Mouse (Mus musculus): ENCODE measurements around the gene Atp1b1. TPM values are rescaled to one million over a fixed set of nuclear protein-coding genes. Genes with fewer than 3 reads are reported as not detected.

The Atp1b1 gene
- polyA plus RNA-seq, 1 experiment from 2014 or later: 52.5 TPM

DNA sequence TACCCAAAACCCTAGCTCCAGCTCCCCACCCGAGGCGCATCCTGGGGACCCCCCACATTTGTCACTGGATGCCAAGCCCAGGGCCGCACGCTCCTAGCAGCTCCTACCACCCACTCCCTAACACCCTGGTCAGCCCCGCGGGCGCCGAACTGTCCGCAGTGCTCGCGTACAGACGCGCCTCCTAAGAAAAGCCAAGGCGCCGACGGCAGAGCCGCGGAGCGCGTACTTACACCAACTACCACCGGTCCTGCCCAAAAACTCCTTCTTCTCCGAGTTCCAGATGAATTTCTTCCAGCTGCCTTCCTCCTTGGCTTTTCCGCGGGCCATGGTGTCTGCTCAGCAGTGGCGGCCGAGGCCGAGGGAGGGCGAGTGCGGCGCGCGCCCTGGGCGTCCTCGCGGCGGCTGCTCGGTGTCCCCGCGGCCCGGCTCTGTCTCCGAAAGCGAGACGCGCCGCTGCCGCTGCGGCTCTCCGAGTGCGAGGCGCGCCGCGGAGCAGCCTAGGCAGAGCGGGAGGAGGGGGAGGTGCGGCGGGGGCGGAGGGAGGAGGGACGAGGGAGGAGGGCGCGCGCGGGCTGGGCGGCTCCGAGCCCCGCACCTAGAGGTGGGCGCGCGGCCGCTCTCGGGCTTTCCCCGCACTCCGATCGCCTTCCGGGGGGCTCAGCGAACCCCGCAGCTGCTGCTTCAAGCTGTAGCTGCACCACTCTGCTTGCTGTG, 467 bp downstream of the Atp1b1 start:
- peak overlapping the region; percentile 76 for H3K4me2 ChIP-seq (ENCODE audit: low read length)
- H3K4me3 ChIP-seq (ENCODE audit: low read depth, low read length): peak overlapping the region; percentile 66
- peaks cover 6% of the 10 kb centered on the region for H3K36me3 ChIP-seq (ENCODE audit: control insufficient read depth, insufficient read depth, low read length)
- H3K4me1 ChIP-seq (ENCODE audit: control insufficient read depth, insufficient read depth, low read length): peaks cover 26% of the 10 kb centered on the region
- under 1% methylated on average over 56 of the region's 76 CpGs for WGBS
- ATAC-seq (peak; percentile 90), DNase-seq (ENCODE audit: low spot score) (peak; percentile 88)
- H3K27ac ChIP-seq (ENCODE audit: low read depth, low read length): peak overlapping the region; percentile 92
- H3K9me3 ChIP-seq (replicated peaks; ENCODE audit: control insufficient read depth, low read length): no peaks in the 10 kb centered on the region
- H3K9ac ChIP-seq (ENCODE audit: low read length): peak overlapping the region; percentile 84
- H3K27me3 ChIP-seq (replicated peaks; ENCODE audit: control insufficient read depth, insufficient read depth, low read length): no peaks in the 10 kb centered on the region

- no peak for ATAC-seq
- Histone ChIP-seq H3K9ac (ENCODE audit: low read length) (peak overlapping the region; percentile 84), H3K27ac (ENCODE audit: low read depth, low read length) (peak overlapping the region; percentile 92; the same call in 1 of the 2 replicates), H3K9me3 (replicated peaks; ENCODE audit: control insufficient read depth, low read length) (no peaks in the 10 kb centered on the region), H3K4me3 (ENCODE audit: low read depth, low read length) (peak overlapping the region; percentile 66), H3K4me2 (ENCODE audit: low read length) (peak overlapping the region; percentile 76), H3K4me1 (ENCODE audit: control insufficient read depth, insufficient read depth, low read length) (peaks cover 25% of the 10 kb centered on the region), H3K36me3 (ENCODE audit: control insufficient read depth, insufficient read depth, low read length) (peaks cover 10% of the 10 kb centered on the region), H3K27me3 (replicated peaks; ENCODE audit: control insufficient read depth, insufficient read depth, low read length) (no peaks in the 10 kb centered on the region)
- peak; percentile 26 for DNase-seq (ENCODE audit: low spot score)
- 9% methylated on average over 8 of the region's 8 CpGs for WGBS
Observed at GRCm38 (mm10) chr1:164456731-164457130, 1.4 kb downstream of the Atp1b1 start.

DNA sequence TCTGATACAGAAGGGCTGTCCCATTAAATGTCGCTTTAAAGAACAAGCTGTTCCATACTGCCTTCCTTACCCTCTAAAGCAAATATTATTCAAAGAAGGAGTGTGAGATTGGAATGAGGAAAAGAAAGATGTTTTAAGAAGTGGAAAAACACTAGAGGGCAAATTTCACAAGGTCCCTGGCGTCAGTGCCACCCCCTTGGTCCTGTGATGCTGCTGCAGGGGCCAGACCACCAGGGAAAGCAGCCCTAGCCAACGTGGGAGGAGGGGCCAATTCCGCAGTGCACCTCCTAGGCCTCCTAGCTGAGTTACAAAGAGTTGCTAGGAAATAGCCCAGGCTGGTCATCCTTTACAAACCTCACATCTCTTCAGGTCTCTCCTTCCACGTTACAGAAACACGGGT, 2.1 kb downstream of the Atp1b1 start:
- Histone ChIP-seq H3K9me3 (replicated peaks; ENCODE audit: control insufficient read depth, low read length) (no peaks in the 10 kb centered on the region), H3K36me3 (ENCODE audit: control insufficient read depth, insufficient read depth, low read length) (peaks cover 15% of the 10 kb centered on the region), H3K27ac (ENCODE audit: low read depth, low read length) (no peak overlapping the region), H3K4me3 (ENCODE audit: low read depth, low read length) (peak overlapping the region; percentile 66), H3K4me2 (ENCODE audit: low read length) (peak overlapping the region; percentile 76), H3K9ac (ENCODE audit: low read length) (peak overlapping the region; percentile 84), H3K4me1 (ENCODE audit: control insufficient read depth, insufficient read depth, low read length) (peaks cover 20% of the 10 kb centered on the region), H3K27me3 (replicated peaks; ENCODE audit: control insufficient read depth, insufficient read depth, low read length) (no peaks in the 10 kb centered on the region)
- DNase-seq (ENCODE audit: low spot score) (peak; percentile 33), ATAC-seq (no peak)
- WGBS: 29% methylated on average over 6 of the region's 6 CpGs

GRCm38 (mm10) chr1:164455614-164456013, 2.5 kb downstream of the Atp1b1 start:
- H3K27me3 ChIP-seq (replicated peaks; ENCODE audit: control insufficient read depth, insufficient read depth, low read length): no peaks in the 10 kb centered on the region
- peaks cover 15% of the 10 kb centered on the region for H3K36me3 ChIP-seq (ENCODE audit: control insufficient read depth, insufficient read depth, low read length)
- ATAC-seq (no peak), DNase-seq (ENCODE audit: low spot score) (peak; percentile 30)
- H3K27ac ChIP-seq (ENCODE audit: low read depth, low read length): no peak overlapping the region
- H3K9ac ChIP-seq (ENCODE audit: low read length): peak overlapping the region; percentile 84
- no peaks in the 10 kb centered on the region for H3K9me3 ChIP-seq (replicated peaks; ENCODE audit: control insufficient read depth, low read length)
- H3K4me1 ChIP-seq (ENCODE audit: control insufficient read depth, insufficient read depth, low read length): peaks cover 20% of the 10 kb centered on the region
- peak overlapping the region; percentile 66 for H3K4me3 ChIP-seq (ENCODE audit: low read depth, low read length)
- peak overlapping the region; percentile 76 for H3K4me2 ChIP-seq (ENCODE audit: low read length)
- 58% methylated on average over 7 of the region's 7 CpGs for WGBS

GRCm38 (mm10) chr1:164454747-164455400, 3.3 kb downstream of the Atp1b1 start:
- WGBS: 41% methylated on average over 14 of the region's 14 CpGs
- peaks cover 20% of the 10 kb centered on the region for H3K4me1 ChIP-seq (ENCODE audit: control insufficient read depth, insufficient read depth, low read length)
- no peaks in the 10 kb centered on the region for H3K9me3 ChIP-seq (replicated peaks; ENCODE audit: control insufficient read depth, low read length)
- no peak overlapping the region for H3K27ac ChIP-seq (ENCODE audit: low read depth, low read length)
- peak overlapping the region; percentile 76 for H3K4me2 ChIP-seq (ENCODE audit: low read length)
- H3K9ac ChIP-seq (ENCODE audit: low read length): peak overlapping the region; percentile 49
- no peak for ATAC-seq
- H3K27me3 ChIP-seq (replicated peaks; ENCODE audit: control insufficient read depth, insufficient read depth, low read length): no peaks in the 10 kb centered on the region
- peak; percentile 79 for DNase-seq (ENCODE audit: low spot score)
- H3K36me3 ChIP-seq (ENCODE audit: control insufficient read depth, insufficient read depth, low read length): peaks cover 15% of the 10 kb centered on the region
- H3K4me3 ChIP-seq (ENCODE audit: low read depth, low read length): peak overlapping the region; percentile 28

- Histone ChIP-seq H3K4me1 (ENCODE audit: control insufficient read depth, insufficient read depth, low read length) (peaks cover 14% of the 10 kb centered on the region), H3K9me3 (replicated peaks; ENCODE audit: control insufficient read depth, low read length) (no peaks in the 10 kb centered on the region), H3K4me2 (ENCODE audit: low read length) (no peak overlapping the region), H3K27ac (ENCODE audit: low read depth, low read length) (no peak overlapping the region), H3K36me3 (ENCODE audit: control insufficient read depth, insufficient read depth, low read length) (peaks cover 17% of the 10 kb centered on the region), H3K27me3 (replicated peaks; ENCODE audit: control insufficient read depth, insufficient read depth, low read length) (no peaks in the 10 kb centered on the region), H3K9ac (ENCODE audit: low read length) (no peak overlapping the region), H3K4me3 (ENCODE audit: low read depth, low read length) (no peak overlapping the region)
- WGBS: 89% methylated on average over 5 of the region's 5 CpGs
- ATAC-seq (no peak), DNase-seq (ENCODE audit: low spot score) (no peak)
Observed at GRCm38 (mm10) chr1:164453739-164454138, 4.4 kb downstream of the Atp1b1 start.

- no peak overlapping the region for H3K4me3 ChIP-seq (ENCODE audit: low read depth, low read length)
- no peaks in the 10 kb centered on the region for H3K9me3 ChIP-seq (replicated peaks; ENCODE audit: control insufficient read depth, low read length)
- no peak overlapping the region for H3K27ac ChIP-seq (ENCODE audit: low read depth, low read length)
- no peak overlapping the region for H3K4me2 ChIP-seq (ENCODE audit: low read length)
- no peak for ATAC-seq
- no peak for DNase-seq (ENCODE audit: low spot score)
- H3K36me3 ChIP-seq (ENCODE audit: control insufficient read depth, insufficient read depth, low read length): peaks cover 21% of the 10 kb centered on the region
- peaks cover 13% of the 10 kb centered on the region for H3K4me1 ChIP-seq (ENCODE audit: control insufficient read depth, insufficient read depth, low read length)
- H3K27me3 ChIP-seq (replicated peaks; ENCODE audit: control insufficient read depth, insufficient read depth, low read length): no peaks in the 10 kb centered on the region
- WGBS: 94% methylated on average over 8 of the region's 8 CpGs
- H3K9ac ChIP-seq (ENCODE audit: low read length): no peak overlapping the region
Observed at GRCm38 (mm10) chr1:164453146-164453545, 5.0 kb downstream of the Atp1b1 start.

DNA sequence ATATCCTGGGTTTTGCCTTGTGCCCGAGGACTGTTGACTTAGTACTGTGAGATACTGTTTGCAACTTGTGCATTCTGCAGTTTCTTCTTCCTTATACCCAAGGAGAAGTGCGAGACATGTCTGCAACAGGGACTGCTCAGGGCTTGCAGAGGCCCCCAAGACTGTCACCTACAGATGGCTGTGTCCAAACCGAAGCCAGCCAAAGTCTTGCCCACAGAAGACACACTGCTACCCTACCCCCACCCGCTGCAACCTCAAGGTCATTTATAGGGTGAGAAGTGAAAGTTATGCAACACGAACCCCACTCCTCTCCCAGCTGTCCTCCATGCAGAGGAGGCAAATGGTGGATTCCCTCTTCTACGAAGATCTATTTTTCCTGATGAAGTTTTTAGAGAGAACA, 5.6 kb downstream of the Atp1b1 start:
- no peaks in the 10 kb centered on the region for H3K27me3 ChIP-seq (replicated peaks; ENCODE audit: control insufficient read depth, insufficient read depth, low read length)
- H3K9me3 ChIP-seq (replicated peaks; ENCODE audit: control insufficient read depth, low read length): no peaks in the 10 kb centered on the region
- H3K4me2 ChIP-seq (ENCODE audit: low read length): no peak overlapping the region
- 87% methylated on average over 6 of the region's 6 CpGs for WGBS
- no peak overlapping the region for H3K27ac ChIP-seq (ENCODE audit: low read depth, low read length)
- peaks cover 13% of the 10 kb centered on the region for H3K4me1 ChIP-seq (ENCODE audit: control insufficient read depth, insufficient read depth, low read length)
- H3K36me3 ChIP-seq (ENCODE audit: control insufficient read depth, insufficient read depth, low read length): peaks cover 21% of the 10 kb centered on the region
- no peak overlapping the region for H3K4me3 ChIP-seq (ENCODE audit: low read depth, low read length)
- DNase-seq (ENCODE audit: low spot score): no peak
- no peak overlapping the region for H3K9ac ChIP-seq (ENCODE audit: low read length)
- no peak for ATAC-seq

DNA sequence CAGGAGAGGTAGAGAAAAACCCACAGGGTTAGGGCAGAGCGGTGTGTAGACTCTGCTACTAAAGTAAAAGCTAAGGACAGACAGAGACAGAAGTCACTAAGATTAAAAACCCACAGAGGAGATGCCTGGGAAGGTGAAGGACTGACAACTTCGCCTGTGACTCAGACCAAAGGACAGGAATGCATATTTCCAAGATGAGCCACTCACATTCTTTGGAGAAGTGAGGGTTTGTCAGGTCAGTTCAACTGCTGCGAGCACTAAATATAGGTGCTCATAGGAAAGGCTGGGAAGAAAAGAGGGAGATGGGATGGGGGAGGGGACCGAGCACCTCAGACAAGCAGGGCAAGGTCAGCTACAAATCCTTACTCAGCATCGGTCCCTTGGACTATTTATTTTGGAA, 6.8 kb downstream of the Atp1b1 start:
- WGBS: 92% methylated on average over 5 of the region's 5 CpGs
- ATAC-seq: no peak

More for the DNA sequence above, 6.8 kb downstream of the Atp1b1 start:
- Histone ChIP-seq H3K9me3 (replicated peaks; ENCODE audit: control insufficient read depth, low read length) (no peaks in the 10 kb centered on the region), H3K9ac (ENCODE audit: low read length) (no peak overlapping the region), H3K27ac (ENCODE audit: low read depth, low read length) (no peak overlapping the region), H3K4me2 (ENCODE audit: low read length) (no peak overlapping the region), H3K4me3 (ENCODE audit: low read depth, low read length) (no peak overlapping the region), H3K36me3 (ENCODE audit: control insufficient read depth, insufficient read depth, low read length) (peaks cover 21% of the 10 kb centered on the region), H3K27me3 (replicated peaks; ENCODE audit: control insufficient read depth, insufficient read depth, low read length) (no peaks in the 10 kb centered on the region), H3K4me1 (ENCODE audit: control insufficient read depth, insufficient read depth, low read length) (peaks cover 8% of the 10 kb centered on the region)
- DNase-seq (ENCODE audit: low spot score): no peak
